Mouse (Mus musculus) myocyte (in vitro differentiated cells): ENCODE results near the gene Muc5b. TPM values are rescaled to one million over a fixed set of nuclear protein-coding genes. Genes with fewer than 3 reads are reported as not detected.
A peak's percentile ranks its signal among the peaks of the same experiment; 100 is the strongest.

Experiments used
- H3K27me3 ChIP-seq: one replicate; pipeline ENCODE4 v1.6.1; 2011; ENCODE audit not compliant: control insufficient read depth, insufficient read depth, insufficient read length
- H3K36me3 ChIP-seq: one replicate; pipeline ENCODE4 v1.6.1; 2011; ENCODE audit not compliant: control insufficient read depth, insufficient read depth
- H3K4me2 ChIP-seq: one replicate; pipeline ENCODE4 v1.6.1; 2011; ENCODE audit warnings: low read depth, control low read depth
- H3K4me3 ChIP-seq: one replicate; pipeline ENCODE4 v1.5.1; 2011; ENCODE audit warnings: mild to moderate bottlenecking, control low read depth, moderate library complexity
- H3K79me2 ChIP-seq: one replicate; pipeline ENCODE4 v1.6.1; 2011; ENCODE audit not compliant: control insufficient read depth, insufficient read depth
- H3ac ChIP-seq: one replicate; pipeline ENCODE4 v1.6.1; 2011; ENCODE audit not compliant: control insufficient read depth, insufficient read length
- CEBPB ChIP-seq: IDR thresholded peaks from 2 replicates; pipeline ENCODE4 v1.6.1; 2011; ENCODE audit warnings: mild to moderate bottlenecking, moderate library complexity; ENCODE audit not compliant: poor library complexity, insufficient read depth, severe bottlenecking
- E2F4 ChIP-seq: IDR thresholded peaks from one replicate; pipeline ENCODE4 v1.6.1; 2011; ENCODE audit warnings: mild to moderate bottlenecking, control low read depth, moderate library complexity; ENCODE audit not compliant: insufficient read depth
- MAX ChIP-seq: IDR thresholded peaks from one replicate; pipeline ENCODE4 v1.6.1; 2011; ENCODE audit warnings: low read depth, mild to moderate bottlenecking, control low read depth
- MYOD1 ChIP-seq, 3 experiments: IDR thresholded peaks; one replicate each; pipeline ENCODE4 v1.6.1; 2011; ENCODE audit warnings: control low read depth in 2 of 3, low read depth in 2 of 3, mild to moderate bottlenecking in 2 of 3, moderate library complexity in 1 of 3; ENCODE audit not compliant: insufficient read length in 2 of 3, control insufficient read depth in 1 of 3
- MYOG ChIP-seq, 3 experiments: IDR thresholded peaks; one replicate each; pipeline ENCODE4 v1.6.1; 2011; ENCODE audit warnings: control low read depth in 2 of 3, low read depth in 2 of 3, mild to moderate bottlenecking in 2 of 3; ENCODE audit not compliant: insufficient read length in 2 of 3, control insufficient read depth in 1 of 3, insufficient read depth in 1 of 3
- POLR2A ChIP-seq: IDR thresholded peaks from one replicate; pipeline ENCODE4 v1.6.1; 2011; ENCODE audit warnings: low read depth, mild to moderate bottlenecking, control low read depth, moderate library complexity; ENCODE audit not compliant: insufficient read length
- POLR2AphosphoS2 ChIP-seq: IDR thresholded peaks from one replicate; pipeline ENCODE4 v1.6.1; 2011; ENCODE audit warnings: low read depth, control low read depth; ENCODE audit not compliant: insufficient read length
- REST ChIP-seq: IDR thresholded peaks from one replicate; pipeline ENCODE4 v1.6.1; 2011; ENCODE audit warnings: mild to moderate bottlenecking, control low read depth, moderate library complexity; ENCODE audit not compliant: insufficient read depth, insufficient read length
- SRF ChIP-seq: IDR thresholded peaks from one replicate; pipeline ENCODE4 v1.6.1; 2011; ENCODE audit warnings: low read depth; ENCODE audit not compliant: control insufficient read depth, insufficient read length
- TCF12 ChIP-seq: IDR thresholded peaks from one replicate; pipeline ENCODE4 v1.6.1; 2011; ENCODE audit warnings: mild to moderate bottlenecking, control low read depth; ENCODE audit not compliant: poor library complexity, insufficient read depth, severe bottlenecking
- TCF3 ChIP-seq: IDR thresholded peaks from one replicate; pipeline ENCODE4 v1.6.1; 2011; ENCODE audit warnings: low read depth, control low read depth; ENCODE audit not compliant: insufficient read length
- USF1 ChIP-seq: IDR thresholded peaks from one replicate; pipeline ENCODE4 v1.6.1; 2011; ENCODE audit warnings: low read depth, mild to moderate bottlenecking, control low read depth, moderate library complexity
- polyA plus RNA-seq: library from polyadenylated mRNA; unstranded; fragments of >200 nt; fragmentation: generic; extraction: Trizol; gene quantifications from one replicate; pipeline ENCODE4 v1.2.1, GENCODE M21; 2012; ENCODE audit warnings: missing spikeins

The Muc5b gene
- polyA plus RNA-seq, 1 experiment = 0.01 TPM

DNA sequence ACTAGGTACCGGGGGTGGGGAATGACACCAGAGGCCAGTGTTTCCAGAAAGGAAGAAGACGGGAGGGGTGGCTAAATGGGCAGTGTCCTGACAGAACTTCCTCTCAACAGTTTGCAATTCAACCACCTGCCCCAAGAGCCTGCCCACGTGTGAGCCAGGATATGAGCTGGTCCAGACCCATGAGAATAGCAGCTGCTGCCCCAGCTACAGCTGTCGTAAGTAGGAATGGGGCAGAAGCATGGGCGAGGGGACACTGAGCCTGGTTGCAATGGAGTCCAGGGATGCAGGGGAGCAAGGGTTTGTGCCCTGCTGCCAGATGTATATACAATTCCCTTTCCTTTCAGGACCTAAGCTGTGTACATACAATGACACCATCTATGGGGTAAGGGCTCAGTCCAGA lies 30.8 kb downstream of the Muc5b start:
- Histone ChIP-seq H3K27me3 (peaks cover 17% of the 10 kb centered on the region), H3ac (no peak overlapping the region), H3K36me3 (peaks cover 5% of the 10 kb centered on the region), H3K79me2 (no peaks in the 10 kb centered on the region), H3K4me3 (no peak overlapping the region), H3K4me2 (no peak overlapping the region)
- TF ChIP-seq CEBPB (no peak), POLR2A (no peak), TCF3 (no peak), MAX (no peak), REST (no peak), POLR2AphosphoS2 (peak; percentile 14), MYOG (IDR thresholded peaks at IDR 0.05; ENCODE audit: control insufficient read depth in 1 of 3, insufficient read depth in 1 of 3, insufficient read length in 2 of 3, low read depth in 2 of 3) (peak; percentile 12 to 86 (median 69)), SRF (no peak), MYOD1 (IDR thresholded peaks at IDR 0.05; ENCODE audit: control insufficient read depth in 1 of 3, insufficient read length in 2 of 3, low read depth in 2 of 3) (peak in 2 of 3 experiments; percentile 63 to 92), USF1 (no peak), E2F4 (no peak), TCF12 (peak; percentile 37)

- H3ac ChIP-seq = no peak overlapping the region
- TF ChIP-seq TCF3 (no peak), POLR2AphosphoS2 (peak; percentile 51)
- H3K4me3 ChIP-seq = no peak overlapping the region
- no peak overlapping the region for H3K4me2 ChIP-seq
- no peaks in the 10 kb centered on the region for H3K79me2 ChIP-seq
- H3K27me3 ChIP-seq = peaks cover 7% of the 10 kb centered on the region
- peaks cover 9% of the 10 kb centered on the region for H3K36me3 ChIP-seq
Observed at GRCm38 (mm10) chr7:141870553-141870952, 31.7 kb downstream of the Muc5b start.

DNA sequence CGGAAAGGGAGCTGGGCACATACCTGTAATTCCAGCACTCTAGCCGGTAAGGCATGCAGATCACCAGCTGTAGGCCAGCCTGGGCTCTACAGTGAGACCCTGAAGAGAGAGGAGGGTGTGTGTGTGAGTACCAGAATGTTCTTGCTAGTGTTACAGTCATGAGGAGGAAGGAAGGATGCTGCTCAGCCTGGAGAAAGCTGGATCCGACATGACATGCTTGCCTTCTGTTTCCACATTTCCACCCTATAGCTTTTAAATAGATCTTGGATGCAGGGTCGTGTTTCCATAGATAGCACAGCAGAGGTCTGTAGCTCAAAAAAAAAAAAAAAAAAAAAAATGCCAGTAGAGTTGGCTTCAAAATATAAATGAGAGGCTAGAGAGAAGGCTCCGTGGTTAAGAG lies 36.0 kb downstream of the Muc5b start:
- Histone ChIP-seq H3K79me2 (no peaks in the 10 kb centered on the region), H3ac (no peak overlapping the region), H3K27me3 (no peaks in the 10 kb centered on the region), H3K4me2 (no peak overlapping the region), H3K4me3 (no peak overlapping the region), H3K36me3 (peaks cover 23% of the 10 kb centered on the region)
- TF ChIP-seq REST (no peak), MAX (no peak), E2F4 (no peak), USF1 (no peak), TCF3 (no peak), POLR2A (no peak)

DNA sequence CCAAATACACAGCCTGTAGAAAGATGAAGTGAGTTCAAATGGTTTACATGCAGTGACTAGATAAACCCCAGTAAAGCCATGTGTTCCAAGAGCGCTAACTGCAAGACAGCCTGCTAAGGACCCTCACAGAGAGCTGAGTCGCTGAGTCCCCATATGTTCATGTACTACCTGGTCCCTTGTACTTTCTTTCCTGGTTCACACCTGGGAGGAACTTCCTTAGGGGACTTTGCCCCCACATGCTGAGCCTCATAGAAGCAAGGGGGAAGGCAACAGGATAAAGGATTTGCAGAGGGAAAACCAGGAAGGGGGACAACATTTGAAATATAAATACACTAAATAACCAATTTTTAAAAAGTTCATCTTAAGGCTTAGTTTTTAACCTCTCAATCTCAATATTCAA lies 39.9 kb downstream of the Muc5b start:
- no peaks in the 10 kb centered on the region for H3K27me3 ChIP-seq

GRCm38 (mm10) chr7:141892151-141892550 lies 53.3 kb downstream of the Muc5b start:
- Histone ChIP-seq H3K36me3 (peaks cover 44% of the 10 kb centered on the region), H3ac (no peak overlapping the region), H3K27me3 (no peaks in the 10 kb centered on the region), H3K79me2 (peaks cover 26% of the 10 kb centered on the region), H3K4me3 (no peak overlapping the region), H3K4me2 (no peak overlapping the region)
- TF ChIP-seq MAX = no peak
- no peak for TF ChIP-seq SRF
- no peak for TF ChIP-seq MYOD1 (IDR thresholded peaks at IDR 0.05; ENCODE audit: control insufficient read depth in 1 of 3, insufficient read length in 2 of 3, low read depth in 2 of 3)
- no peak for TF ChIP-seq TCF12
- no peak for TF ChIP-seq TCF3
- no peak for TF ChIP-seq REST
- no peak for TF ChIP-seq MYOG (IDR thresholded peaks at IDR 0.05; ENCODE audit: control insufficient read depth in 1 of 3, insufficient read depth in 1 of 3, insufficient read length in 2 of 3, low read depth in 2 of 3)
- TF ChIP-seq E2F4 = no peak
- TF ChIP-seq POLR2AphosphoS2 = no peak
- TF ChIP-seq CEBPB = no peak
- TF ChIP-seq POLR2A = no peak
- TF ChIP-seq USF1 = no peak

More for the DNA sequence above, 39.9 kb downstream of the Muc5b start:
- peaks cover 30% of the 10 kb centered on the region for H3K36me3 ChIP-seq
- no peak overlapping the region for H3K4me2 ChIP-seq
- no peaks in the 10 kb centered on the region for H3K79me2 ChIP-seq
- no peak overlapping the region for H3ac ChIP-seq
- no peak overlapping the region for H3K4me3 ChIP-seq
- TF ChIP-seq MAX = no peak
- no peak for TF ChIP-seq CEBPB
- TF ChIP-seq E2F4 = no peak
- TF ChIP-seq SRF = no peak
- no peak for TF ChIP-seq TCF12
- no peak for TF ChIP-seq USF1
- TF ChIP-seq REST = no peak
- TF ChIP-seq TCF3 = no peak
- TF ChIP-seq POLR2AphosphoS2 = no peak
- TF ChIP-seq POLR2A = no peak
- no peak for TF ChIP-seq MYOD1 (IDR thresholded peaks at IDR 0.05; ENCODE audit: control insufficient read depth in 1 of 3, insufficient read length in 2 of 3, low read depth in 2 of 3)
- no peak for TF ChIP-seq MYOG (IDR thresholded peaks at IDR 0.05; ENCODE audit: control insufficient read depth in 1 of 3, insufficient read depth in 1 of 3, insufficient read length in 2 of 3, low read depth in 2 of 3)
